Comparison of ENCODE assay signal across 5 mouse cellular contexts in genomic region chr9:25849914-25850313, GRCm38 (mm10).
DNase-seq lines count a peak whose midpoint lies in the region; TF ChIP-seq lines count a peak whose summit lies in the region.
"Not testable (repeated sequence)": the region's sequence is repeated elsewhere in the genome, so short reads cannot be mapped to it uniquely, and the experiment has no call there.

No protein-coding gene starts in this region.

- not testable (repeated sequence) for H3K4me1 ChIP-seq in ES-Bruce4 (ENCODE audit: control insufficient read depth, insufficient read depth, low read length); ES-E14 (ENCODE audit: control insufficient read depth in 2 of 2, insufficient read depth in 2 of 2, low read length in 2 of 2, poor library complexity in 1 of 2)

- H3K9ac ChIP-seq in ES-Bruce4 (ENCODE audit: low read depth, poor library complexity, severe bottlenecking); ES-E14 (ENCODE audit: insufficient read depth, low read depth, low read length, poor library complexity, severe bottlenecking): not testable (repeated sequence)

- H3K4me3 ChIP-seq in ES-Bruce4 (ENCODE audit: low read depth, low read length): not testable (repeated sequence)
- H3K4me3 ChIP-seq in ES-E14 (ENCODE audit: insufficient read depth in 1 of 2, low read depth in 1 of 2, low read length in 2 of 2, poor library complexity in 1 of 2, severe bottlenecking in 1 of 2): peak overlapping the region in 1 of 2 experiments; percentile 19; a peak in 1 of 4 replicates

- H3K27ac ChIP-seq in ES-Bruce4 (ENCODE audit: insufficient read depth, low read length) (peak overlapping the region; percentile 100), ES-E14 (ENCODE audit: insufficient read depth, low read depth, low read length, poor library complexity, severe bottlenecking) (peak overlapping the region; percentile 87; the same call in 1 of the 2 replicates)

- not testable (repeated sequence) for TF ChIP-seq CTCF in ES-Bruce4 (IDR thresholded peaks at IDR 0.05; ENCODE audit: low read depth, low read length)

- not testable (repeated sequence) for TF ChIP-seq POLR2A in ES-Bruce4 (IDR thresholded peaks at IDR 0.05; ENCODE audit: insufficient read depth, low read length)

- H3K27me3 ChIP-seq in ES-Bruce4 (ENCODE audit: control insufficient read depth, insufficient read depth, low read length, poor library complexity, severe bottlenecking): not testable (repeated sequence)

- in situ Hi-C loops in ES-E14 (cut with MboI; ENCODE audit: low sequenced_read_pairs in 2 of 2, unreplicated experiment in 2 of 2): not testable (repeated sequence)

- DNase-seq in ES-CJ7 (ENCODE audit: low read depth, low spot score): peak; percentile 69
- not testable (repeated sequence) for DNase-seq in ES-E14 (ENCODE audit: low read depth, low spot score)
- peak; percentile 78 for DNase-seq in R1 (ENCODE audit: low read depth, low spot score)
- peak; percentile 46 for DNase-seq in ZHBTc4 (ENCODE audit: low read depth, low spot score)

- peaks cover 11% of the 10 kb centered on the region for H3K9me3 ChIP-seq in ES-Bruce4 (replicated peaks; ENCODE audit: control insufficient read depth, insufficient read depth, low read length, poor library complexity, severe bottlenecking)
- not testable (repeated sequence) for H3K9me3 ChIP-seq in ES-E14 (ENCODE audit: control insufficient read depth, insufficient read depth, low read depth, low read length)

- not testable (repeated sequence) for H3K36me3 ChIP-seq in ES-Bruce4 (ENCODE audit: control insufficient read depth, insufficient read depth, low read length, poor library complexity, severe bottlenecking); ES-E14 (ENCODE audit: control insufficient read depth, insufficient read depth, low read length, poor library complexity, severe bottlenecking)

- peak; percentile 79 for TF ChIP-seq EP300 in ES-Bruce4 (IDR thresholded peaks at IDR 0.05; ENCODE audit: insufficient read depth, low read depth, low read length)
